Mouse (Mus musculus) cortical plate, adult 2 months (tissue): ENCODE measurements around the gene March8.

ENCODE experiments used
- CTCF ChIP-seq: fragments of 200-500 bp; IDR thresholded peaks from 2 replicates; pipeline ENCODE4 v1.5.1; 2011; ENCODE audit warnings: mild to moderate bottlenecking, control low read depth, low read length; ENCODE audit not compliant: insufficient read depth; ENCODE audit errors: extremely low read depth
- POLR2A ChIP-seq: fragments of 200-500 bp; IDR thresholded peaks from 2 replicates; pipeline ENCODE4 v1.6.1; 2011; ENCODE audit warnings: mild to moderate bottlenecking, low read length, control low read depth; ENCODE audit not compliant: insufficient read depth; ENCODE audit errors: extremely low read depth

DNA sequence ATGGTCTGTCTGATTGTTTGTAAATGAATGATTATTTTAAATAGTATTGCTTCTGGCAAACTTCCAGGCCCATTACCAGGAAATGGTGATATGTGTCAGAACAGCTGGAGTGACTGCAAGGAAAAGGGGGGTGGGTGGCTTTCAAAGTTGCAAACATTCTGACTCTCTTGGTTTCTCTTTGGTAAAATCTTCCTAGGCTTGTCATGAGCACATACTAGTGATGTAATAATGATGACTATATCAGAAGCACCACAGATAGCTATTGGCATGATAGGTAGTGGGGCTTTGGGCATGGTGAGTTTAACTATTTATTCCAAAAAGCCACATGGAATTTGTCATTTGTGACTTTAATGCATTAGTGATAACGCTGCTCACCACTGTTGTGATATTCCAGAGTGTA is 36.3 kb downstream of the March8 start:
- TF ChIP-seq CTCF (no peak), POLR2A (no peak)
